Mouse (Mus musculus): ENCODE measurements at regions not wholly inside any gene's neighbourhood (a gene's known extent, or its start where the extent isn't known, plus 50 kb on each side); places are given as distances from the start of the nearest gene placed in this dataset.

DNA sequence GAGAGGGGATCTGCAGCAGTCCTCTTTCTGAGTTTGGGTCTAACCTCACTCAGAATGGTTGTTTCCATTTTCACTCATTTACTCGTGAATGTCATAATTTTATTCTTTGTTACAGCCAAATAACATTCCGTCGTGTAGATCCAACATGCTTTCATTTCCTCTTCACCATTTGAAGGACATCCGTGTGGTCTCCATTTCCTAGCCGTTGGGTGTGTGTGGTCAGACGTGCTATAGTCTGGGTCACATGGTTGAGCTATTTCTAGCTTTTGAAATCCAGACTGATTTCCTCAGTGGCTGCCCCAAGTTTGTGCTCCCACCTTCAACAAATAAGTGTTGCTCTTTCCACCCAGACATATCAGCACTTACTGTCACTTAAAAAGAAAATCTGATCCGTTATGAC is 111.9 kb upstream of the Gjb5 start:
- no peak for TF ChIP-seq POLR2A (IDR thresholded peaks at IDR 0.05; ENCODE audit: insufficient read length, low read depth)
- no peak for TF ChIP-seq MAX (IDR thresholded peaks at IDR 0.05; ENCODE audit: low read depth)
- no peak for TF ChIP-seq POLR2AphosphoS2 (IDR thresholded peaks at IDR 0.05; ENCODE audit: insufficient read length, low read depth)
- TF ChIP-seq USF1 (IDR thresholded peaks at IDR 0.05; ENCODE audit: low read depth) = no peak

All from myocyte (in vitro differentiated cells).